Mouse (Mus musculus) embryonic facial prominence, embryonic 14.5 days (tissue): ENCODE data around the gene Olfr68. TPM values are rescaled to one million over a fixed set of nuclear protein-coding genes. Genes with fewer than 3 reads are reported as not detected.

Source experiments
- polyA plus RNA-seq: library from polyadenylated mRNA; unstranded; fragments of >200 nt; fragmentation: Nextera tagmentation; extraction: Ambion mirVana; gene quantifications from 2 replicates; pipeline ENCODE4 v1.2.1, GENCODE M21; 2014

Olfr68 gene
- polyA plus RNA-seq, 1 experiment from 2014 or later: not detected

Other genes with a start within 250 kb of the Olfr68 start
- not detected in 2 replicates for gene Olfr612, start 237.0 kb downstream of the Olfr68 start, polyA plus RNA-seq
- not detected in 2 replicates for gene Olfr613, start 231.6 kb downstream of the Olfr68 start, polyA plus RNA-seq
- gene Olfr615, start 223.6 kb downstream of the Olfr68 start, polyA plus RNA-seq: 0.06 and 0.14 TPM in 2 replicates
- gene Olfr616, start 210.6 kb downstream of the Olfr68 start, polyA plus RNA-seq: not detected in 2 replicates
- not detected in 2 replicates for gene Olfr617, start 206.6 kb downstream of the Olfr68 start, polyA plus RNA-seq
- gene Olfr618, start 189.6 kb downstream of the Olfr68 start, polyA plus RNA-seq: not detected in 2 replicates
- not detected in 2 replicates for gene Olfr619, start 179.1 kb downstream of the Olfr68 start, polyA plus RNA-seq
- gene Olfr620, start 167.2 kb downstream of the Olfr68 start, polyA plus RNA-seq: not detected in 2 replicates
- 0.12 and 0.13 TPM in 2 replicates for gene Olfr622, start 137.0 kb downstream of the Olfr68 start, polyA plus RNA-seq
- gene Olfr623, start 116.0 kb downstream of the Olfr68 start, polyA plus RNA-seq: not detected in 2 replicates
- 0.04 and 0.06 TPM in 2 replicates for gene Olfr624, start 108.5 kb downstream of the Olfr68 start, polyA plus RNA-seq
- gene Olfr625-ps1, start 97.0 kb downstream of the Olfr68 start, polyA plus RNA-seq: not detected in 2 replicates
- gene Olfr243, start 65.0 kb downstream of the Olfr68 start, polyA plus RNA-seq: not detected in 2 replicates
- gene Olfr628, start 49.3 kb downstream of the Olfr68 start, polyA plus RNA-seq: 0.14 TPM in 1 of 2 replicates, not detected in the other
- not detected in 2 replicates for gene Olfr629, start 34.8 kb downstream of the Olfr68 start, polyA plus RNA-seq
- gene Olfr630, start 22.4 kb downstream of the Olfr68 start, polyA plus RNA-seq: 0.07 TPM in 1 of 2 replicates, not detected in the other
- gene Olfr69, start 8.1 kb downstream of the Olfr68 start, polyA plus RNA-seq: 0.12 and 0.26 TPM in 2 replicates
- gene Olfr67, start 12.1 kb upstream of the Olfr68 start, polyA plus RNA-seq: not detected in 2 replicates
- gene Hbb-bt, start 34.3 kb upstream of the Olfr68 start, polyA plus RNA-seq: 4,240 and 4,969 TPM in 2 replicates
- gene Hbb-bs, start 48.4 kb upstream of the Olfr68 start, polyA plus RNA-seq: 10,123 and 13,531 TPM in 2 replicates
- not detected in 2 replicates for gene Hbb-bh2, start 60.8 kb upstream of the Olfr68 start, polyA plus RNA-seq
- gene Hbb-bh1, start 63.5 kb upstream of the Olfr68 start, polyA plus RNA-seq: 3.6 and 8.0 TPM in 2 replicates
- gene Hbb-y, start 73.5 kb upstream of the Olfr68 start, polyA plus RNA-seq: 391 and 1,497 TPM in 2 replicates
- not detected in 2 replicates for gene Olfr66, start 106.6 kb upstream of the Olfr68 start, polyA plus RNA-seq
- not detected in 2 replicates for gene Olfr64, start 114.8 kb upstream of the Olfr68 start, polyA plus RNA-seq
- gene Olfr65, start 123.8 kb upstream of the Olfr68 start, polyA plus RNA-seq: 0.13 and 0.35 TPM in 2 replicates
- not detected in 2 replicates for gene Olfr631, start 149.1 kb upstream of the Olfr68 start, polyA plus RNA-seq
- gene Olfr632, start 154.6 kb upstream of the Olfr68 start, polyA plus RNA-seq: not detected in 2 replicates
- not detected in 2 replicates for gene Olfr633, start 164.7 kb upstream of the Olfr68 start, polyA plus RNA-seq
- not detected in 2 replicates for gene Olfr635, start 191.5 kb upstream of the Olfr68 start, polyA plus RNA-seq
- not detected in 2 replicates for gene Olfr638, start 219.0 kb upstream of the Olfr68 start, polyA plus RNA-seq
- gene Olfr639, start 237.6 kb upstream of the Olfr68 start, polyA plus RNA-seq: not detected in 2 replicates
- gene Olfr640, start 245.9 kb upstream of the Olfr68 start, polyA plus RNA-seq: 0.13 and 0.14 TPM in 2 replicates